ENCODE assay signal across 7 mouse cellular contexts in the genomic region with DNA sequence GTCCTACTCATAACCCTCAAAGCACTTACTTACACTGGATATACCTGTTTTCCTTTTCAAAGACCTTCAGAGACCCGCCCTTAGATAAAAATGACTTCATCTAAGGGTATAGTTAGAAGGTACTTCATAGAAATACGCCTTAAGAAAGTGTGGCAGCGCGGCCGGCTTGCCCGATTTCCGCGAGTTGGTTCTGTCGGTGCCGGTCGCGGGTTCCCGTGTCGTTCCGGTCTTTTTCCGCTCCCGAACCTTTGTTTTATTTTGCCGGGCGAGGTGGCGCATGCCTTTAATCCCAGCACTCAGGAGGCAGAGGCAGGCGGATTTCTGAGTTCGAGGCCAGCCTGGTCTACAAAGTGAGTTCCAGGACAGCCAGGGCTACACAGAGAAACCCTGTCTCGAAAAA. TPM values are rescaled to one million over a fixed set of nuclear protein-coding genes. Genes with fewer than 3 reads are reported as not detected.
DNase-seq lines count a peak whose midpoint lies in the region; ATAC-seq and TF ChIP-seq lines count a peak whose summit lies in the region.
"Not testable (repeated sequence)": the region's sequence is repeated elsewhere in the genome, so short reads cannot be mapped to it uniquely, and the experiment has no call there.

No protein-coding gene starts in this region.

- not testable (repeated sequence) for H3K27me3 ChIP-seq in intestine, embryonic 14.5 days (replicated peaks; ENCODE audit: control insufficient read depth, insufficient read depth, low read length); limb, embryonic 14.5 days (ENCODE audit: control insufficient read depth, insufficient read depth, low read length); midbrain, embryonic 11.5 days (ENCODE audit: control insufficient read depth, insufficient read depth, low read length)

- WGBS in intestine, embryonic 14.5 days, result 17% methylated on average over 23 of the region's 23 CpGs
- WGBS in limb, embryonic 14.5 days, result 14% methylated on average over 23 of the region's 23 CpGs
- 21% methylated on average over 23 of the region's 23 CpGs for WGBS in midbrain, embryonic 11.5 days

- not testable (repeated sequence) for H3K4me1 ChIP-seq in intestine, embryonic 14.5 days (replicated peaks; ENCODE audit: control insufficient read depth, insufficient read depth, low read length); limb, embryonic 14.5 days (ENCODE audit: control insufficient read depth, insufficient read depth, low read length); midbrain, embryonic 11.5 days (ENCODE audit: control insufficient read depth, insufficient read depth, low read length)

- H3K4me3 ChIP-seq in intestine, embryonic 14.5 days (ENCODE audit: low read depth, low read length), result peak overlapping the region; percentile 76
- peak overlapping the region; percentile 94 for H3K4me3 ChIP-seq in limb, embryonic 14.5 days (replicated peaks; ENCODE audit: low read length)
- H3K4me3 ChIP-seq in midbrain, embryonic 11.5 days (ENCODE audit: low read depth, low read length), result peak overlapping the region; percentile 80

- intact Hi-C loops in gastrocnemius, postnatal 14 days (cut with DNase I; ENCODE audit: low total_unique reads), result not testable (repeated sequence)

- H3K9me3 ChIP-seq in intestine, embryonic 14.5 days (ENCODE audit: control insufficient read depth, low read length); limb, embryonic 14.5 days (ENCODE audit: control insufficient read depth, low read length); midbrain, embryonic 11.5 days (ENCODE audit: control insufficient read depth, low read length): not testable (repeated sequence)

- not testable (repeated sequence) for H3K36me3 ChIP-seq in intestine, embryonic 14.5 days (ENCODE audit: control insufficient read depth, insufficient read depth, low read length); limb, embryonic 14.5 days (ENCODE audit: control insufficient read depth, insufficient read depth, low read length); midbrain, embryonic 11.5 days (ENCODE audit: control insufficient read depth, insufficient read depth, low read length)

- peak overlapping the region; percentile 83 for H3K9ac ChIP-seq in intestine, embryonic 14.5 days (ENCODE audit: low read length)
- H3K9ac ChIP-seq in limb, embryonic 14.5 days (ENCODE audit: low read depth, low read length, severe bottlenecking), result peak overlapping the region; percentile 89
- H3K9ac ChIP-seq in midbrain, embryonic 11.5 days (ENCODE audit: low read length), result peak overlapping the region; percentile 73

- H3K4me2 ChIP-seq in intestine, embryonic 14.5 days (ENCODE audit: low read length), result peak overlapping the region; percentile 98
- peak overlapping the region; percentile 88 for H3K4me2 ChIP-seq in limb, embryonic 14.5 days (replicated peaks; ENCODE audit: low read depth, low read length, severe bottlenecking)
- H3K4me2 ChIP-seq in midbrain, embryonic 11.5 days, result peak overlapping the region; percentile 88

- peak overlapping the region; percentile 85 for H3K27ac ChIP-seq in intestine, embryonic 14.5 days (ENCODE audit: low read depth)
- peak overlapping the region; percentile 78; the same call in 1 of the 2 replicates for H3K27ac ChIP-seq in limb, embryonic 14.5 days (replicated peaks; ENCODE audit: low read depth, low read length)
- H3K27ac ChIP-seq in midbrain, embryonic 11.5 days (ENCODE audit: low read depth, low read length), result not testable (repeated sequence)

- ATAC-seq in activated CD4-positive, CD25-positive, alpha-beta regulatory T cell, adult 4 months, result peak; percentile 8
- ATAC-seq in intestine, embryonic 14.5 days (replicated peaks; ENCODE audit: low FRiP score, low TSS enrichment, low read depth); limb, embryonic 14.5 days (ENCODE audit: low FRiP score, low read depth); midbrain, embryonic 11.5 days (ENCODE audit: low FRiP score): not testable (repeated sequence)

- DNase-seq in embryo, embryonic 10.5 days (ENCODE audit: low spot score), result peak; percentile 85
- peak; percentile 55 for DNase-seq in gastrocnemius, postnatal 14 days
- peak; percentile 76 for DNase-seq in intestine, embryonic 14.5 days (ENCODE audit: low spot score)
- DNase-seq in limb, embryonic 14.5 days (ENCODE audit: low spot score), result peak; percentile 78
- peak; percentile 96 for DNase-seq in midbrain, embryonic 11.5 days (ENCODE audit: low spot score, missing footprints)
- peak; percentile 74 for DNase-seq in right cerebral cortex, postnatal 4 days

- not testable (repeated sequence) for TF ChIP-seq POLR2A in limb, embryonic 14.5 days (IDR thresholded peaks at IDR 0.05; ENCODE audit: borderline replicate concordance, extremely low read depth, insufficient read depth, insufficient read length)

RNA-seq across cellular contexts. Expression of a gene that starts 0.8 kb away (rescaled TPM):
- 10 to 100 TPM; 11.8 to 13.2 TPM for polyA plus RNA-seq in activated CD4-positive, CD25-positive, alpha-beta regulatory T cell, adult 4 months (2017; shearing (Covaris generic))
- total RNA-seq in gastrocnemius, postnatal 14 days (2021), result 10 to 100 TPM; 38.8 to 42.5 TPM
- 8.8 and 10.3 TPM in 2 replicates for polyA plus RNA-seq in intestine, embryonic 14.5 days (2014; fragmentation: Nextera tagmentation; extraction: Ambion mirVana)
- polyA plus RNA-seq in limb, embryonic 14.5 days (2012; rRNA removed), result 14.5 and 15.1 TPM in 2 replicates
- 7.4 and 7.8 TPM in 2 replicates for polyA plus RNA-seq in limb, embryonic 14.5 days (2014; fragmentation: Nextera tagmentation; extraction: Ambion mirVana)
- 10.5 and 11.1 TPM in 2 replicates for polyA plus RNA-seq in midbrain, embryonic 11.5 days (2014; fragmentation: Nextera tagmentation; extraction: Ambion mirVana)

RNA-seq across cellular contexts. Expression of a gene that starts 17.8 kb away (rescaled TPM):
- 10 to 100 TPM; 14.8 to 21.2 TPM for polyA plus RNA-seq in activated CD4-positive, CD25-positive, alpha-beta regulatory T cell, adult 4 months (2017; shearing (Covaris generic))
- total RNA-seq in gastrocnemius, postnatal 14 days (2021), result 10 to 100 TPM; 22.1 to 22.7 TPM
- polyA plus RNA-seq in intestine, embryonic 14.5 days (2014; fragmentation: Nextera tagmentation; extraction: Ambion mirVana), result 22.3 and 23.0 TPM in 2 replicates
- polyA plus RNA-seq in limb, embryonic 14.5 days (2012; rRNA removed), result 48.5 and 54.5 TPM in 2 replicates
- 33.3 and 37.5 TPM in 2 replicates for polyA plus RNA-seq in limb, embryonic 14.5 days (2014; fragmentation: Nextera tagmentation; extraction: Ambion mirVana)
- polyA plus RNA-seq in midbrain, embryonic 11.5 days (2014; fragmentation: Nextera tagmentation; extraction: Ambion mirVana), result 14.9 and 16.8 TPM in 2 replicates

RNA-seq across cellular contexts. Expression of a gene that starts 29.9 kb away (rescaled TPM):
- polyA plus RNA-seq in activated CD4-positive, CD25-positive, alpha-beta regulatory T cell, adult 4 months (2017; shearing (Covaris generic)), result 10 to 100 TPM; 22.9 to 23.3 TPM
- total RNA-seq in gastrocnemius, postnatal 14 days (2021), result 10 to 100 TPM; 31.4 to 34.0 TPM
- polyA plus RNA-seq in intestine, embryonic 14.5 days (2014; fragmentation: Nextera tagmentation; extraction: Ambion mirVana), result 62.2 and 68.6 TPM in 2 replicates
- polyA plus RNA-seq in limb, embryonic 14.5 days (2012; rRNA removed), result 63.0 and 75.6 TPM in 2 replicates
- 63.3 and 71.6 TPM in 2 replicates for polyA plus RNA-seq in limb, embryonic 14.5 days (2014; fragmentation: Nextera tagmentation; extraction: Ambion mirVana)
- polyA plus RNA-seq in midbrain, embryonic 11.5 days (2014; fragmentation: Nextera tagmentation; extraction: Ambion mirVana), result 72.7 and 76.1 TPM in 2 replicates

RNA-seq across cellular contexts. Expression of a gene that starts 58.7 kb away (rescaled TPM):
- not detected for polyA plus RNA-seq in activated CD4-positive, CD25-positive, alpha-beta regulatory T cell, adult 4 months (2017; shearing (Covaris generic))
- not detected for total RNA-seq in gastrocnemius, postnatal 14 days (2021)
- polyA plus RNA-seq in intestine, embryonic 14.5 days (2014; fragmentation: Nextera tagmentation; extraction: Ambion mirVana), result 0.99 and 1.3 TPM in 2 replicates
- polyA plus RNA-seq in limb, embryonic 14.5 days (2012; rRNA removed), result 0.20 and 0.32 TPM in 2 replicates
- polyA plus RNA-seq in limb, embryonic 14.5 days (2014; fragmentation: Nextera tagmentation; extraction: Ambion mirVana), result 0.23 and 0.32 TPM in 2 replicates
- polyA plus RNA-seq in midbrain, embryonic 11.5 days (2014; fragmentation: Nextera tagmentation; extraction: Ambion mirVana), result 0.21 and 0.29 TPM in 2 replicates
